Mouse (Mus musculus): Measurements from ENCODE around the gene Mtf1.

- no peak for TF ChIP-seq CTCF (conservative IDR thresholded peaks at IDR 0.05; ENCODE audit: insufficient read depth, insufficient read length, low read depth, low read length)
- TF ChIP-seq POLR2A (IDR thresholded peaks at IDR 0.05; ENCODE audit: low read depth, low read length), result no peak
These were observed 38.9 kb upstream of the Mtf1 start for GRCm38 (mm10) chr4:124762858-124763452.
